Mouse (Mus musculus): ENCODE results near the gene Gm10188. TPM values are rescaled to one million over a fixed set of nuclear protein-coding genes. Genes with fewer than 3 reads are reported as not detected.

Gene Gm10188
- polyA plus RNA-seq, 1 experiment = not detected

GRCm38 (mm10) chr1:132208154-132208553 lies 21.4 kb downstream of the Gm10188 start:
- TF ChIP-seq FLI1 (IDR thresholded peaks at IDR 0.05; ENCODE audit: low read length) (no peak), GATA1 (IDR thresholded peaks at IDR 0.05; ENCODE audit: borderline replicate concordance, low read length) (no peak)
- Histone ChIP-seq H3K4me1 (peaks cover 18% of the 10 kb centered on the region), H3K4me3 (replicated peaks) (no peak overlapping the region), H3K27me3 (replicated peaks) (peaks cover 99% of the 10 kb centered on the region), H3K9me3 (no peaks in the 10 kb centered on the region), H3K36me3 (replicated peaks; ENCODE audit: low read length) (no peaks in the 10 kb centered on the region)

DNA sequence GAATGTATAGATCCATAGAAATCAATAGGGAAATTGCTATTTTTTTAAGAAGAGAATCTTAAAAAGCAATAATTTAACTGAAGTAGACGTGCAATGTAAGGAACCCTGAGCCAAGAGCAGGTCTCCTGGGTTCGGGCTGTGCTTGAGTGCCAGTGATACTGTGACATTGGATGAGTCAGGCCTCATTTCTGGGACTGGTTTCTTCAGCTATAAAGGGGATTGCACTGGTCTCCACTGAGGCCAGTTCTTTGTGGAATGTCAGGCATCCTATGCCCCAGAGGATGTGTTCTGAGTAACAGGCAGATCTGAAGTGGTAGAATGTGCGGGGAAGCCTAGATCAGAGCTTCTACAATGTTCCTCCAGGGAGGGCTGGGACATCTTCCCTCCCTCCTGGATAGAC lies 22.7 kb downstream of the Gm10188 start:
- Histone ChIP-seq H3K9me3 (no peaks in the 10 kb centered on the region), H3K4me3 (replicated peaks) (no peak overlapping the region), H3K36me3 (replicated peaks; ENCODE audit: low read length) (no peaks in the 10 kb centered on the region), H3K27me3 (replicated peaks) (peaks cover 99% of the 10 kb centered on the region), H3K4me1 (peaks cover 10% of the 10 kb centered on the region)
- TF ChIP-seq GATA1 (IDR thresholded peaks at IDR 0.05; ENCODE audit: borderline replicate concordance, low read length) = no peak
- TF ChIP-seq FLI1 (IDR thresholded peaks at IDR 0.05; ENCODE audit: low read length) = no peak

DNA sequence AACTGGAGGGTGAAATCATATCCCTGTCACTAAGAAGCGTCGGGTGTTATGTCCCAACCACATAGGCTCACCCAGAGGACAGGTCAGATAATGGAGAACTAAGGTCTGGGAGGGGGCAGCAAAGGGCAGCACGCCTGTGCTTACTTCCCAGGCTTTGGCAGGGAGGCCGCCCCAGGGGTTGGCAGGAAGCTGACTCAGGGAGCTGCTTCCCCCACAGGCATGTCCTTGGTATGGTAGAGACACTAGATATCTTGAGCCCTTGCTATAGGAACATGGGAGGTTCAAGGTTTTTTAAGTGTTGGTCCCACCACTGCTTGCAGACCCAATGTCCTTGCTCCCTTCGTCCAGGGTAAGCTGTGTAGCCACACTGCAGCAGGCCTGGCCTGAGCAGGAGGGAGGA lies 23.6 kb downstream of the Gm10188 start:
- Histone ChIP-seq H3K9me3 (no peaks in the 10 kb centered on the region), H3K4me1 (peaks cover 9% of the 10 kb centered on the region), H3K36me3 (replicated peaks; ENCODE audit: low read length) (no peaks in the 10 kb centered on the region), H3K27me3 (replicated peaks) (peaks cover 99% of the 10 kb centered on the region), H3K4me3 (replicated peaks) (no peak overlapping the region)
- no peak for TF ChIP-seq FLI1 (IDR thresholded peaks at IDR 0.05; ENCODE audit: low read length)
- TF ChIP-seq GATA1 (IDR thresholded peaks at IDR 0.05; ENCODE audit: borderline replicate concordance, low read length) = no peak

DNA sequence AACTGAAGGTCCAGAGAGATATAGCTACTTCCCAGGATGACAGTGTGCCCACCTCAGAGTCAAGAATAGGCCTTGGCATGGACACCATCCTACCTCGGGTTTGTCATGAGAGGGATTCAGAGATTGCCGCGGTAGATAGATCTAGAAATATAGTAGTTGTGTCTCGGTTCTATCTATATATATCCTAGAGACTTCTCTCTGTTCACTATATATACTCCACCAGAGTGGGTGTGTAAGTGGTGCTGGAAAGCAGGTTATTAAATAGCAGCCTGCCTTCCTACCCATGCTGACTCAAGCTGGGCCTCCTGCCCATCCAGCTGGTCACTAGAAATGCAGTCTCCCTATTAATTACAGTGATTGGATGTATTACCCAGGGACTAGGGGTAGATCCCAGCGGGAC lies 26.8 kb downstream of the Gm10188 start:
- no peaks in the 10 kb centered on the region for H3K36me3 ChIP-seq (replicated peaks; ENCODE audit: low read length)
- peaks cover 9% of the 10 kb centered on the region for H3K4me1 ChIP-seq
- TF ChIP-seq GATA1 (IDR thresholded peaks at IDR 0.05; ENCODE audit: borderline replicate concordance, low read length) (no peak), FLI1 (IDR thresholded peaks at IDR 0.05; ENCODE audit: low read length) (no peak)
- no peak overlapping the region for H3K4me3 ChIP-seq (replicated peaks)
- H3K27me3 ChIP-seq (replicated peaks) = peaks cover 99% of the 10 kb centered on the region
- H3K9me3 ChIP-seq = no peaks in the 10 kb centered on the region

GRCm38 (mm10) chr1:132201936-132202335 lies 27.6 kb downstream of the Gm10188 start:
- Histone ChIP-seq H3K4me3 (replicated peaks) (no peak overlapping the region), H3K27me3 (replicated peaks) (peaks cover 99% of the 10 kb centered on the region)

DNA sequence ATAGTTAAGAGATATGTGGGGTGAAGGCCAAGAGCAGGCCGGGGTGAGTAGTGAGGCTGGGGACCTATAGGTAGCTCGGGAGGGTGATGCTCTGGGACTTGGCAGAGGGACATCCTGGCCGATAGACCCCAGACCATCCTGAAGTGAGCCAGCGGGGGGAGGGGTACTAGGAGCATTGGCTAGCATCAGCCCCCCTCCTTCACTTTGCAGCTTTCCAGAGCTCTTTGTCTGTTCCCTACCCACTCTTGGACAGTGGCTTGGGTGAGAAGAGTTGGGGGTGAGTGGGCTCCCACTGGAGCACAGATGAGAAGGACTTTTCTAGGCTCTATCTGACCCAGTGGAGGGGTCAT lies 28.1 kb downstream of the Gm10188 start:
- H3K4me3 ChIP-seq (replicated peaks) = no peak overlapping the region
- H3K4me1 ChIP-seq = peaks cover 9% of the 10 kb centered on the region
- TF ChIP-seq GATA1 (IDR thresholded peaks at IDR 0.05; ENCODE audit: borderline replicate concordance, low read length) (no peak), FLI1 (IDR thresholded peaks at IDR 0.05; ENCODE audit: low read length) (no peak)
- H3K27me3 ChIP-seq (replicated peaks) = peaks cover 99% of the 10 kb centered on the region
- no peaks in the 10 kb centered on the region for H3K36me3 ChIP-seq (replicated peaks; ENCODE audit: low read length)
- H3K9me3 ChIP-seq = no peaks in the 10 kb centered on the region

More at GRCm38 (mm10) chr1:132201936-132202335, 27.6 kb downstream of the Gm10188 start:
- Histone ChIP-seq H3K4me1 (peaks cover 9% of the 10 kb centered on the region), H3K9me3 (no peaks in the 10 kb centered on the region), H3K36me3 (replicated peaks; ENCODE audit: low read length) (no peaks in the 10 kb centered on the region)
- TF ChIP-seq FLI1 (IDR thresholded peaks at IDR 0.05; ENCODE audit: low read length) = no peak
- no peak for TF ChIP-seq GATA1 (IDR thresholded peaks at IDR 0.05; ENCODE audit: borderline replicate concordance, low read length)

DNA sequence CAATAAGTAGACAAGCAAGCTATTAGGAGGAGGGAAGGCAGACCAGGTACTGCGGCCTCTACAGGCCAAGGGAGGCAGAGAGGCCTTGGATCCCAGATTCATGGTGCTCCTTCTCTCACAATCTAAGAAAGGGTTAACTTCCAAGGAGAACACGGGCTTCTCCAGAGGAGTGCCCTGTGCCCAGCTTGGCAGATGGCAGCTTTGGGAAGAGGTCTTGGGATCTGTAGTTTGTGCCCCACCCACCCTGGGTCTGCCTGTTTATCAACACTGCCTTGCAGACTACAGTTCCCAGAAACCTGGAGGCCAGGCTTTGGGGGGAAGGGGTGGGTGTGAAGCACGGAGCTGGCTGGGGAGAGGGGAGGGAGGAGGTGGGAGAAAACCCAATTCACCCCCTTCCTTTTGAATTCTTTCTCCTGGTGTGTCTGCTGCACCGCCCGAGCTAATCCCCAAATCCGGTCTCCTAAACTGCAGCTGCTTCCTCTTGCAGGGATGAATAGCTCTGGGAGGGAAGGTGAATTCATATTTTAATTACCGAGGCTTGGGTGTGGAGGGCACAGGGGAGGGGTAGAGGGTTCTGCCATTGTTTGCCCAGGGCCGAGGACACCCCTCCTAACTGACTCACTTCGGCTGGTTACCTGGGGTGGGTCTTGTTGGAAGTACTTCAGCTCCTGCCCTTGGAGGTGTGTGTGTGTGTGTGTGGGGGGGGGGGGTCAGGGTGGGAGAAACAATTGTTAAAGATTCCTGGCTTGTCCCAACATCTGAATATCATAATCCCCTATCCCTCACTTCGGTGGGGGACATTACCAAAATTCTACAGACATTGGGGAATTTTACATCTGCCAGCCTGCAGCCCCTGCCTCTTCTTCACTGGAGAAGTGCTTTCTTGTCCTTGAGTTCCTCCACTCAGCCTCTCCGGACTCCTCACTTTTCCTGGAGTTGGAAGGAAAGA lies 28.7 kb downstream of the Gm10188 start:
- peaks cover 2% of the 10 kb centered on the region for H3K4me1 ChIP-seq
- no peaks in the 10 kb centered on the region for H3K36me3 ChIP-seq (replicated peaks; ENCODE audit: low read length)
- peaks cover 99% of the 10 kb centered on the region for H3K27me3 ChIP-seq (replicated peaks)
- no peak overlapping the region for H3K4me3 ChIP-seq (replicated peaks)
- H3K9me3 ChIP-seq = no peaks in the 10 kb centered on the region
- TF ChIP-seq FLI1 (IDR thresholded peaks at IDR 0.05; ENCODE audit: low read length) = no peak
- no peak for TF ChIP-seq GATA1 (IDR thresholded peaks at IDR 0.05; ENCODE audit: borderline replicate concordance, low read length)

DNA sequence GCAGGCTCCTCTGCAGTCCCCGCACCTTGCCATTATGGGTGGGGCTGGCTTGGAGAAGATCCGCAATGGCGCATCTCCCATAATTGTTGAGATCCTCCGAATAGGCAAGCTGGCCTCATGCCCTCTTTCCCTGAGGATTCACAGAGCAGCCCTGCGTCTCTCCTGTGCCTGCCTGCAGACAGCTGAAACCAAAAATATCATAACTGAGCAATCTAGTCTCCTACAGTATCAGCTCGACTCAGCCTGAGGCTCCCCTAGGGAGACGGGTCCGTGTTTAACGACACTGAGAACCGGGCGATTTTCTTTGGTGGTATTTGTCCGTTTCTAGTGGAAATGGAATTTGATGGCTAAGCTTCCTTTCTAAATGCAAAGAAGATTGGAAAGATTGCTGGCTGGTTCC lies 29.6 kb downstream of the Gm10188 start:
- Histone ChIP-seq H3K36me3 (replicated peaks; ENCODE audit: low read length) (no peaks in the 10 kb centered on the region), H3K27me3 (replicated peaks) (peaks cover 99% of the 10 kb centered on the region), H3K4me3 (replicated peaks) (no peak overlapping the region), H3K9me3 (no peaks in the 10 kb centered on the region), H3K4me1 (no peaks in the 10 kb centered on the region; the same call in 1 of the 2 replicates)
- TF ChIP-seq FLI1 (IDR thresholded peaks at IDR 0.05; ENCODE audit: low read length) (no peak), GATA1 (IDR thresholded peaks at IDR 0.05; ENCODE audit: borderline replicate concordance, low read length) (no peak)

DNA sequence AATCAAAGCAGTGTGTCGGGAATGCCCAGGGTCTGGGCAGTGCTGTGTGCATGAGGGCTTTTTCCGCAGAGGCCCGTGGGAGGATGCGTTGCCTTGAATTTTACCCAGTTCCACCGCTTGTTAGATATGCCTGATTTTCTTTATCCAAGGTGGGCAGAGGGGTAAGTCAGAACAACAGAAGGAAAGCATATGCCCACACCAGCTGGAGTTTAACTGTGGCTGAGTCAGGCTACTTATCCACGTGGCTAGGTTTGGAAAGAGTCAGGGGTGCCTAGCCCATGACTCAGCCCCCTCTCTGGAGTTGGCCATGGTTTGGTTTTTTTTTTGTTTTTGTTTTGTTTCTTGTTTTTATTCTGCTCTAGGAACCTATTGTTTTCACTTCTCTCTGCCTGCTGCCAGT lies 30.3 kb downstream of the Gm10188 start:
- TF ChIP-seq GATA1 (IDR thresholded peaks at IDR 0.05; ENCODE audit: borderline replicate concordance, low read length) (no peak), FLI1 (IDR thresholded peaks at IDR 0.05; ENCODE audit: low read length) (no peak)
- H3K27me3 ChIP-seq (replicated peaks) = peaks cover 99% of the 10 kb centered on the region

DNA sequence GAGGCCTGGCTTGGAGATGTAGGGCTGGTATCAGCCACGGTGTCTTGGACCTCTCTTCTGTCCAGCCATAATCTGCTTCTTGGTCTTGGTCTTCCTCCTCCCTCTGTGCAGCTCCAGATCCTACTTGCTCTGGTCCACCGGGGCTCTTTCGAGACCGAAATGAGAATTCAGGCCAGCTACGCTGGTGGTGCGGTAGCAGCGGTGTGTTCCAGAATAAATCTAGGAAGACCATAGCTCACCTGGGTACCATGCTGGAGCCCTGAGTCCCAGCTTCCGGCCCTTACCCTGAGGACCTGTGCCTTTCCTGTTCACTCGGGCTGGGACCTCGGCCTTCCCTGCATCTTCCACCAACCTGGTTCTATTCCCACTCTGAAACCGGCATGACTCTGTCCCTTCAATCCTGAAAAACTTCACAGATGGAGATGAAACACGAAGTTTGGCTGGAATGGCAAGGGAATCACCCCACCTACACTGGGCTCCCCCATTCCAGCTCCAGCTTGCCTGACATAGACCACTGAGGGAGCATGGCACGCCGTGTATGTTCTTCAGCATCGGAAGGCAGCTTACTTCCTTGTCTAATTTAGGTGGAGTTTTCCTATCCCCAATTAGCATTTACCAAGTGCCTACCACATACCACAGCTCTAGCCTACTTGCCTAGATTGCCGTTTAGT lies 31.0 kb downstream of the Gm10188 start:
- Histone ChIP-seq H3K36me3 (replicated peaks; ENCODE audit: low read length) (no peaks in the 10 kb centered on the region), H3K4me1 (no peaks in the 10 kb centered on the region; the same call in 1 of the 2 replicates), H3K4me3 (replicated peaks) (no peak overlapping the region), H3K9me3 (no peaks in the 10 kb centered on the region), H3K27me3 (replicated peaks) (peaks cover 99% of the 10 kb centered on the region)
- TF ChIP-seq GATA1 (IDR thresholded peaks at IDR 0.05; ENCODE audit: borderline replicate concordance, low read length) (no peak), FLI1 (IDR thresholded peaks at IDR 0.05; ENCODE audit: low read length) (no peak)

More for the DNA sequence above, 30.3 kb downstream of the Gm10188 start:
- no peak overlapping the region for H3K4me3 ChIP-seq (replicated peaks)
- H3K36me3 ChIP-seq (replicated peaks; ENCODE audit: low read length) = no peaks in the 10 kb centered on the region
- no peaks in the 10 kb centered on the region for H3K9me3 ChIP-seq
- H3K4me1 ChIP-seq = no peaks in the 10 kb centered on the region; the same call in 1 of the 2 replicates

Data from megakaryocyte, embryonic 14.5 days (primary cell).